Mouse (Mus musculus) retina, postnatal 1 day (tissue): ENCODE results near the gene Zfp12.
A peak's percentile ranks its signal among the peaks of the same experiment; 100 is the strongest.

Experiments
- DNase-seq: peaks from one replicate; pipeline ENCODE4 v3.0.0-alpha.2; 2012

Gene Zfp12

GRCm38 (mm10) chr5:143268985-143269362 lies 34.0 kb downstream of the Zfp12 start:
- DNase-seq = no peak

- DNase-seq = peak; percentile 84
Measured at GRCm38 (mm10) chr5:143269363-143270150, 34.6 kb downstream of the Zfp12 start, which contains the start of gene Zfp316. Zfp316 (minus strand) TSS chr5:143270022.

- DNase-seq = no peak
Measured at GRCm38 (mm10) chr5:143270151-143270519, 35.2 kb downstream of the Zfp12 start.

- DNase-seq = no peak
Measured at GRCm38 (mm10) chr5:143271642-143272041, 36.7 kb downstream of the Zfp12 start.

GRCm38 (mm10) chr5:143272108-143272507 lies 37.1 kb downstream of the Zfp12 start:
- no peak for DNase-seq

GRCm38 (mm10) chr5:143272540-143273330 lies 37.8 kb downstream of the Zfp12 start:
- DNase-seq = no peak

- DNase-seq = no peak
Measured at GRCm38 (mm10) chr5:143275761-143276160, 40.8 kb downstream of the Zfp12 start.

- peak; percentile 41 for DNase-seq
Measured at GRCm38 (mm10) chr5:143279247-143279646, 44.3 kb downstream of the Zfp12 start.

GRCm38 (mm10) chr5:143284762-143285161 lies 49.8 kb downstream of the Zfp12 start:
- no peak for DNase-seq

- peak; percentile 32 for DNase-seq
Measured at GRCm38 (mm10) chr5:143287774-143288328, 52.9 kb downstream of the Zfp12 start.

GRCm38 (mm10) chr5:143288378-143288911 lies 53.5 kb downstream of the Zfp12 start:
- no peak for DNase-seq

- no peak for DNase-seq
Measured at GRCm38 (mm10) chr5:143289299-143289698, 54.3 kb downstream of the Zfp12 start.

GRCm38 (mm10) chr5:143292879-143293278 lies 57.9 kb downstream of the Zfp12 start:
- DNase-seq = no peak

GRCm38 (mm10) chr5:143293404-143293803 lies 58.4 kb downstream of the Zfp12 start, which contains the start of gene Zfp853:
Zfp853 (minus strand) TSS chr5:143293623.
- DNase-seq = peak; percentile 34

GRCm38 (mm10) chr5:143294862-143295261 lies 59.9 kb downstream of the Zfp12 start:
- DNase-seq = peak; percentile 17

- DNase-seq = no peak
Measured at GRCm38 (mm10) chr5:143295330-143295729, 60.4 kb downstream of the Zfp12 start.

GRCm38 (mm10) chr5:143297986-143298385 lies 63.0 kb downstream of the Zfp12 start:
- no peak for DNase-seq

- no peak for DNase-seq
Measured at GRCm38 (mm10) chr5:143298391-143298790, 63.4 kb downstream of the Zfp12 start.
